Mouse (Mus musculus) ES-Bruce4 (cell line): ENCODE results near the gene Mfap3l. TPM values are rescaled to one million over a fixed set of nuclear protein-coding genes. Genes with fewer than 3 reads are reported as not detected.

ENCODE experiments used
- H3K27ac ChIP-seq: 2 replicates; pipeline ENCODE4 v1.5.1; 2012; ENCODE audit warnings: low read length, inconsistent platforms; ENCODE audit not compliant: insufficient read depth
- H3K27me3 ChIP-seq: 2 replicates; pipeline ENCODE4 v1.6.1; 2012; ENCODE audit warnings: mild to moderate bottlenecking, low read length, inconsistent platforms; ENCODE audit not compliant: control insufficient read depth, poor library complexity, insufficient read depth, severe bottlenecking
- H3K36me3 ChIP-seq: 2 replicates; pipeline ENCODE4 v1.6.1; 2012; ENCODE audit warnings: inconsistent platforms, mild to moderate bottlenecking, low read length, moderate library complexity; ENCODE audit not compliant: control insufficient read depth, poor library complexity, insufficient read depth, severe bottlenecking
- H3K4me1 ChIP-seq: one replicate; pipeline ENCODE4 v1.8.1; 2011; ENCODE audit warnings: low read length; ENCODE audit not compliant: control insufficient read depth, insufficient read depth
- H3K4me3 ChIP-seq: 2 replicates; pipeline ENCODE4 v1.5.1; 2011; ENCODE audit warnings: low read depth, mild to moderate bottlenecking, low read length
- H3K9ac ChIP-seq: 2 replicates; pipeline ENCODE4 v1.6.1; 2012; ENCODE audit warnings: low read depth, mild to moderate bottlenecking, inconsistent platforms; ENCODE audit not compliant: poor library complexity, severe bottlenecking
- H3K9me3 ChIP-seq: replicated peaks from 2 replicates; pipeline ENCODE4 v1.6.1; 2012; ENCODE audit warnings: mild to moderate bottlenecking, low read length, inconsistent platforms; ENCODE audit not compliant: control insufficient read depth, poor library complexity, insufficient read depth, severe bottlenecking
- CTCF ChIP-seq: IDR thresholded peaks from one replicate; pipeline ENCODE4 v1.8.1; 2011; ENCODE audit warnings: low read depth, low read length
- EP300 ChIP-seq: IDR thresholded peaks from 2 replicates; pipeline ENCODE4 v1.6.1; 2011; ENCODE audit warnings: low read depth, low read length; ENCODE audit not compliant: insufficient read depth
- POLR2A ChIP-seq: IDR thresholded peaks from one replicate; pipeline ENCODE4 v1.8.1; 2011; ENCODE audit warnings: low read length; ENCODE audit not compliant: insufficient read depth
- polyA plus RNA-seq: library from polyadenylated mRNA; stranded (reverse); fragments of >200 nt; gene quantifications from 2 replicates; pipeline ENCODE4 v1.2.4, GENCODE M21; 2011; ENCODE audit warnings: low read depth; ENCODE audit not compliant: missing spikeins, insufficient read depth, insufficient read length

Gene Mfap3l
- polyA plus RNA-seq, 1 experiment, result 11.5 TPM

- Histone ChIP-seq H3K36me3 (no peaks in the 10 kb centered on the region; the same call in 1 of the 2 replicates), H3K4me3 (no peak overlapping the region), H3K27ac (no peak overlapping the region), H3K4me1 (no peaks in the 10 kb centered on the region), H3K9ac (no peak overlapping the region), H3K9me3 (no peaks in the 10 kb centered on the region; the same call in 1 of the 2 replicates), H3K27me3 (no peaks in the 10 kb centered on the region; the same call in 1 of the 2 replicates)
- TF ChIP-seq POLR2A (no peak), CTCF (no peak), EP300 (no peak)
Observed at GRCm38 (mm10) chr8:60714724-60715123, 82.1 kb downstream of the Mfap3l start.

GRCm38 (mm10) chr8:60718692-60719091, 86.1 kb downstream of the Mfap3l start:
- Histone ChIP-seq H3K4me1 (no peaks in the 10 kb centered on the region), H3K27me3 (no peaks in the 10 kb centered on the region; the same call in 1 of the 2 replicates), H3K9ac (no peak overlapping the region), H3K9me3 (no peaks in the 10 kb centered on the region; the same call in 1 of the 2 replicates), H3K27ac (no peak overlapping the region), H3K36me3 (no peaks in the 10 kb centered on the region; the same call in 1 of the 2 replicates), H3K4me3 (no peak overlapping the region)
- TF ChIP-seq CTCF (no peak), EP300 (no peak), POLR2A (no peak)

Other genes with a start within 250 kb of the Mfap3l start
- gene Gm10283, start 129.6 kb upstream of the Mfap3l start, polyA plus RNA-seq, result not detected in 2 replicates
- gene Aadat, start 126.9 kb upstream of the Mfap3l start, polyA plus RNA-seq, result 0.37 and 1.5 TPM in 2 replicates